Mouse (Mus musculus) MEL-GATA-1-ER (cell line): Measurements from ENCODE around the gene Ina.
"Not testable (repeated sequence)": the region's sequence is repeated elsewhere in the genome, so short reads cannot be mapped to it uniquely, and the experiment has no call there.

Experiments used
- DNase-seq: peaks from one replicate; pipeline ENCODE4 v3.0.0-alpha.2; 2012; ENCODE audit warnings: low read depth; ENCODE audit errors: extremely low read depth

The Ina gene

GRCm38 (mm10) chr19:46984726-46985622 is 29.5 kb upstream of the Ina start:
- no peak for DNase-seq

DNA sequence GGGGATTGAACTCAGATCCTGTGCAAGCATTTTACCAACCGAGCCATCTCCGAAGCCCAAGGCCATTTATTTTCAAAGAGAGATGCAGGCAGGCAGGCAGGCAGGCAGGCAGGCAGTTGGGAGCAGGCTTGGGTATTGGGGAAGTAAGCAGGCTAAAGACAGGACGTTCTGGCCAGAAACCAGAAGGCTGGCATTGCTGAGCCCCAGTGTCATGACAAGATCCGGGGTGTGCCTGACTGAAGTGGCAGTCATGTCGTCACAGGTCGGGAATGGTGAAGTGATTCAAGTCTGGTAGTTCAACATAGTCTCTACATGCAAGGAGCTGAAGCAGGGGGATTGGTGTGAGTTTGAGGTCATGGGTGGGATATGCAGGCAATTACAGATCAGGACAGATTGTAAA is 26.9 kb upstream of the Ina start:
- DNase-seq, result no peak

DNA sequence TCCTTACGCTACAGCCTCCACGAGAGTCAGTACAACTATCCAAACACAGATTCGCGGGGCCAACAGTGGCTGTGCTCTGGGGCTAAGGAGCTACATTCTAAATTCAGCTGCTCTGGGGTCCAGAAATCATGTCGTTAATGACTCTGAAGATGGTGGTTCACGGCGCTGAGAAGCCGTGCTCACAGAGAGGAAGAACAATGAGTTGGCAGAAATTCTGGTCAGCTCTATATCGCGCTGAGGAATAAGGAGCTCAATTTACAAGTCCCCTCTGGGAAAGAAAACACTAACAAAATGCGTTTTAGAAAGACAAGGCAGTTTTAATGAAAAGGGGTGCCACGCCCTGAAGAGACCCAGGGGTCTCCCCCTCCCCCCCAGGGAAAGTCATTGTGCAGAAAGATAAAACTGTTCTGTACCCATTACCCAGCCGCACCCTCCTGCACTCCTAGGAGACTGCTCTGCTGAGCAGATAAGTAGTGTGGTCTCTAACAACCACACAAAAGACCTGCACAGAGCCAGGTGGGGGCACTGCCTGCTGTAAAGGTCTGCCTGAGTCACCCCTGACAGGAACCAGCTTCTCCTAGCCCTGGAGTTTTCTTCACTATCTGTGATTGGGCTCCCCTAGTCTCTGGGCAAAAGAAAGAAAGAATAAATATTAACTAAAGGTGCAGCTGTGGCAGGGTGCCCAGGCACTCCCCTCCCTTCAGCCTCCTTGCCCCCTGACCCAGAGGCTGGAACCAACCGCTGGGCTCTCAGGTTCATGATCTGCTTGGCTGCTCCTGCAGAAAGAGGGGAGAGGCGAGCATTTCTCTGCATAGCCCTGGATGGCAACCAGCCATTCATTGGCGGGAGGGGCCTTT is 26.0 kb upstream of the Ina start:
- peak; percentile 99 for DNase-seq

DNA sequence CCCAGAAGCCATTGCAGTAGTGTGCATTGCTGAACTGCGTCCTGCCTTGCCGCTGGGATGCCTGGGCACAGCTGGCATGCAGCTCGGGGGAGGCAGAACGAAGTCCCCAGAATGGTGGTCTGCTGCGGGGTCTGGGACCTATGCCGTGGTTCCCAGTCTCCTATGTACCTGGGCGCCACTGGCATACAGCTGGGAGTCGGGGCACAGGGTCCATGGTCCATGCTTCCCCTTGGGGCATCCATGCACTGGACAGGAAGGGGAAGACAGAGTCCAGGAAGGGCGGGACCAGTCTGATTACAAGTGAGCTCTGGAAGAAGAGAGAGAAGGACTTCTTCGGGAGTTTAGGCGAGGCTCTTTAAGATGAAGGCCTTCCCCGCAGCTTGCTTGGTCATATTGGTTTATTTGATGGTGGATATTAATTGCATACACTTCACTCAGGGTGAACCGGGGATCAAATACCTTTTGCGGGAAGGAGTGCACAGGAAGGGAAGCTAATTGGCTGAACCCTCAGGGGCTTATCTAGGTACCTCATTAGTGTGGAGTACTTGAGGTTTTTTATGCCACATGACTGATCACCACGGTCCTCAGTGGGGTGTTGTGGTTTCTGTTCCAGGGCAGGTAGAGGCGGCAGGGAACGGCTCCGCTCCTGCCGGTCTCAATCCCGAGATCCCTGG is 24.9 kb upstream of the Ina start:
- DNase-seq, result peak; percentile 62

GRCm38 (mm10) chr19:46990153-46990518 is 24.4 kb upstream of the Ina start:
- no peak for DNase-seq

DNA sequence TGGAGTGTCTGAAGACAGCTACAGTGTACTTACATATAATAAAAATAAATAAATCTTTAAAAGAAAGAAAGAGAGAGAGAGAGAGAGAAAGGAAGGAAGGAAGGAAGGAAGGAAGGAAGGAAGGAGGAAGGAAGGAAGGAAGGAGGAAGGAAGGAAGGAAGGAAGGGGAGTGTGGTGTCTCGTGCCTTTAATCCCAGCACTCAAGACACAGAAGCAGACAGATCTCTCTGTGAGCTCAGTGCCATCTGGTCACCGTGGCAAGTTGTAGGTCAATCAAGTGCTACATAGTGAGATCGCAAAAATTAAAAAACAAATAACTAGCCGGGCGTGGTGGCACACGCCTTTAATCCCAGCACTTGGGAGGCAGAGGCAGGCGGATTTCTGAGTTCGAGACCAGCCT is 23.9 kb upstream of the Ina start:
- not testable (repeated sequence) for DNase-seq

DNA sequence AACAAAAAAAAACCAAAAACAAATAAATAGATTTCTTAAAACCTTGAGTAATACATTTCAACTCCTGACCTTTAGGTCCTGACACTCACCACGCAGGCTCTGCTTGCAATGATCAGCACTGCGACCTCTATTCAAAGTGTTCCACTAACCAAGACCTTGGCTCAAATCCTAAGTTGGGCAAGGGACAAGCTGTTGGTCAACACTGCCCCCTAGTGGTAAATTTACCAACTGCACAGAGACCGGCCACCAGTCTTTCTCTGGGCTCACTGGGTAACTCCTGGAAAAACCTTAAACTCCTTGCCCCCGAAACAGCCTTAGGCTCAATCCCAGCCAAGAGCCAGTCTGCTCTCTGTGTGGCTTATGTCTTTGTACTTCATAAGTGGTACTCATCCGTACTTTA is 23.4 kb upstream of the Ina start:
- DNase-seq, result peak; percentile 83

DNA sequence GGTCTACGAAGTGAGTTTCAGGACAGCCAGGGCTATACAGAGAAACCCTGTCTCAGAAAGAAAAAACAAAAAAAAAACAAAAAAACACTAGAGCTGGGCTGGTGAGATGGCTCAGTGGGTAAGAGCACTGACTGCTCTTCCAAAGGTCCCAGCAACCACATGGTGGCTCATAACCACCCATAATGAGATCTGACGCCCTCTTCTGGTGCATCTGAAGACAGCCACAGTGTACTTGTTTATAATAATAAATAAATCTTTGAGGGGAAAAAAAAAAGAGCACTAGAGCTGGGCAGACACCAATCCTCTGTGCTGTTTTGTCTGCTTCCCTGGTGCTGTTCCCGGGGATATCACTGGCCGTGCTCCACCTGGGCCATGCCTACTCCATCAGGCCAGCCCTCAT is 22.2 kb upstream of the Ina start:
- DNase-seq, result not testable (repeated sequence)

DNA sequence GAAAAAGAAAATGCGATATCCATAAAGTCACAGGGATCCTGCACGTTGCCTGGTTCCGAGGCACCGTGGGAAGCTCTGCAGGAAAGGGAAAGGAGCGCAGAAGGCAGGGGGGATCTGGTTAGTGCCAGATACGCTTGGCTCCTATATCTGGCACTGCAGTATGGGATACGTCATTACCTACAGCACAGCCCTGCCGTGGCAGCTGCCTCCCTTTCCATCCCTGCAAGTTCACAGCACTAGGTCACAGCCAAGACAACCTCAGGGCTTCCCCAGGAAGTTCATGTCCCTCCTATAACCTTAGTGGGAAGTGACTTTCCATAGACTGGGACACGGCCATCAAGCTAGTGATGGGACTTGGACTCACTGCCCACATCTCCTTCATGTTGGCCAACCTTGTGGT is 18.4 kb upstream of the Ina start:
- no peak for DNase-seq

GRCm38 (mm10) chr19:46998168-46998870 is 16.2 kb upstream of the Ina start:
- no peak for DNase-seq

- DNase-seq, result no peak
Measured at GRCm38 (mm10) chr19:46998953-46999352, 15.5 kb upstream of the Ina start.

DNA sequence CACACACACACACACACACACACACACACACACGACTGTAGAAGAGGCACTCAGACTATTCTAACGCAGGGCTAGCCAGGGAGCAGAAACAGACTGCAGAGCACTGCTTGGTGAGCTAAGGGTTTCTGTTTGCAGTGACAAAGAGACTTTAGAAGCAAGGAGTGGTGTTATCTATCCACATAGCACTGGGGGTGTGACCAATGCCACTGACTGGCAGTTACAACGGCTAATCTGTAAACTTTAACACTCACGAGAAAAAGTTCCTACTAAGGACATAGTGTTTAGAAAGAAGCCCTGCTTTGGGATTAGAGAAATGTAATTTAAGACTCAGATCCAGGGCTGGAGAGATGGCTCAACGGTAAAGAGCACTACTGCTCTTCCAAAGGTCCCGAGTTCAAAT is 14.7 kb upstream of the Ina start:
- DNase-seq, result peak; percentile 83

- not testable (repeated sequence) for DNase-seq
Measured at GRCm38 (mm10) chr19:47000357-47000756, 14.1 kb upstream of the Ina start.

- peak; percentile 68 for DNase-seq
Measured at GRCm38 (mm10) chr19:47003742-47004511, 10.6 kb upstream of the Ina start.

DNA sequence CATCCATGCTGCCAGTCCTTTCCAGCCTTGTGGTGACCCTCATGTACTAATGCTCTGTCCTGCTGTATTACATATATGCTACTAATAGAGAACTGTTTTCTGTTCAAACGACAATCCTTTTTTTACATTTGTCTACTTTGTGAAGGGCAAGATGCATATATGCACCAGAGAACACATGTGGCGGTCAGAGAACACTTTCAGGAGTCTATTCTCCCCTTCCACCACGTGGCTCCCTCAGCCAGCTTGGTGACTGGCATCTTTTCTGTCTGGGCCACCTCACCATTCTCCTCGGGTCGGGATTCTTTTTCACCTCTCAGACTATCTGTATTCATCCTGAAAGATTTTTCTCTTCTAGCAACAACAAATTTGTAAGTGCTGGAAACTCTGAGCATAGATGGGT is 8.6 kb upstream of the Ina start:
- DNase-seq, result no peak

DNA sequence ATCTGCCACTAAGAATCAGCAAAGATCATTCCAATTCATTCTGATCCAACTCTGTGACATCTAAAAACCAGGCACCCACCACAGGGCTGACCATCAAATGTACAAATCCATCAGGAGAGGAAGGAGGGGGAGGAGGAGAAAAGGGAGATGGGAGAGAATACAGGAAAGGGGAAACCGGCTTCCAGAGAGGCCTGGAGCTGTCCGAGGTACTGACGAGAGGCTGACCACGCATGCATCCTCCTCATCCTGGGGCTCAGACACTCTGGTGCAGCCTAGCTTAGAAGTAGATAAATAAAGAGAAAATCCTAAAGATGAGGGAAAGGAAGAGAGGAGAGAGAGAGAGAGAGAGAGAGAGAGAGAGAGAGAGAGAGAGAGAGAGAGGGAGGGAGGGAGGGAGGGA is 8.2 kb upstream of the Ina start:
- DNase-seq, result no peak

DNA sequence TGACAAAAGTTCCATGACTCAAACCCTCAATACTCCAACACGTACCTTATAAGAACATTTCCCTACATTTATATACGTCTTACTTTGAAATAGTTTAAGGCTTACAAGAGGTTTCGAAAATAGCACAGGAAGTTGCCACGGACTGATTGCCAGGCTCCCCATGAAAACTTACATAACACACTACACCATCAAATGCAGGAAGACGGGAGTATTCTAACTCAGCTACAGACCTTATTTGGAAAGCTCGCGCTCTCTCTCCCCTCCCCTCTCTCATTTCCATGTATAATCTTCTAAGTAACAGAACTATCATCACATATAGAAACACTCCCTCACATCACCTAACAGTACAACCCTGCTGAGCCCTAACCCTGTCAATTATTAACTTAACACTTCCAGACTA is 5.1 kb upstream of the Ina start:
- no peak for DNase-seq

GRCm38 (mm10) chr19:47009943-47010342 is 4.6 kb upstream of the Ina start:
- DNase-seq, result no peak

- DNase-seq, result no peak
Measured at GRCm38 (mm10) chr19:47012521-47013130, 1.9 kb upstream of the Ina start.
